Mouse (Mus musculus) bone marrow, adult 2 months (tissue): ENCODE data around the gene Gm36079.
"Not testable (repeated sequence)": the region's sequence is repeated elsewhere in the genome, so short reads cannot be mapped to it uniquely, and the experiment has no call there.

Experiments
- CTCF ChIP-seq: fragments of 200-500 bp; IDR thresholded peaks from 2 replicates; pipeline ENCODE4 v1.5.1; 2011; ENCODE audit warnings: low read length, control low read depth; ENCODE audit not compliant: control insufficient read depth, insufficient read depth
- POLR2A ChIP-seq: fragments of 200-500 bp; IDR thresholded peaks from 2 replicates; pipeline ENCODE4 v1.6.1; 2011; ENCODE audit warnings: low read depth, mild to moderate bottlenecking, control low read depth, low read length, borderline replicate concordance; ENCODE audit not compliant: control insufficient read depth

- not testable (repeated sequence) for TF ChIP-seq CTCF, POLR2A
Observed at GRCm38 (mm10) chr13:119998442-119999086, 28.2 kb downstream of the Gm36079 start.
